Mouse (Mus musculus) cerebellum, adult 2 months (tissue): ENCODE results near the gene Shc3.

Experiments used
- CTCF ChIP-seq: fragments of 200-500 bp; IDR thresholded peaks from 2 replicates; pipeline ENCODE4 v1.5.1; 2011; ENCODE audit warnings: low read depth, mild to moderate bottlenecking, control low read depth, low read length, moderate library complexity, borderline replicate concordance; ENCODE audit not compliant: insufficient read depth
- POLR2A ChIP-seq: fragments of 200-500 bp; IDR thresholded peaks from 2 replicates; pipeline ENCODE4 v1.6.1; 2011; ENCODE audit warnings: low read length, control low read depth, borderline replicate concordance; ENCODE audit not compliant: insufficient read depth

GRCm38 (mm10) chr13:51425662-51426443 lies 143.4 kb downstream of the Shc3 start:
- TF ChIP-seq POLR2A (no peak), CTCF (no peak)
